Mouse (Mus musculus): ENCODE measurements around the gene Dock3.

Dock3 gene

DNA sequence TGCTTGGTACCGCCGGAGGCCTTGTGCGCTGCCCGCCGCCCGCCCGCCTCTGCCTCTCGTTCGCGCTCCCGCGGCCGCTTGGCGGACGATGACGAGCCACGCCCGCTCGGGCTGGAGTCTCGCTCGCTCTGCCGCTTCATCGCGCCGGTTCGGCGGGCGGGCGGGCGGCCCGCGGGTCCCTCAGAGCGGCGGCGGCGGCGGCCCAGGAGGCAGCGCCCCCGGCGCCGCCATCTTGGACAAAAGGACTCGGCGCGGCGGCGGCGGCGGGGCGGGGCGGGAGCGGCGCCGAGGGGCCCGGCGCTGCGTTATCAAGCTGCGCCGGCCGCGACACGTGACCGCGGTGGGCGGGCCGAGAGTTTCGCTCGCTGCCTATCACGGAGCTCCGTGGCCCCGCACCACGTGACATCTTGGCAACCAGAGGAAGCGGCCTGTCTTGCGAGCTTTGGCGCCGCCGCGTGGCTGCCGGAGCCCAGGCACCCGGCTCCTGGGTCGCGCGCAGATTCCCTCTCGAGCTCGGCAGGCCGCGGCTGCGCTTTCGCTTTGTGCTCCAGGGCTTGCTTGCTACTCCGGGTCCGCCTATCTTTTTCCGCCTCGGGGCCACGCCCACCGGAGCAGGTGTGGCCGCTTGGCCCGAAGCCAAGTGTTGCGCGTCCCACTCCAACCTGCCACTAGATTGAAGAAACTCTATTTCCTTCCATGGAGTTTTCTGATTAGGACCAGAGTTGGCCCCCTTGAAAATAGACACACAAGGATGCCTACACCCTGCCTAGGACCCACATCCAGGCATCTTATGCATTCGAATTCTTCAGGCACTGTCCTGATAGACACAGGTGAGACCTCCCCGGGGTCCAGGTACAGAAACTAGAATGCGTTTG is 344.6 kb downstream of the Dock3 start, which contains the start of gene Rbm15b:
Gene Rbm15b, minus strand, starts transcription at position 601 of the 875 bp plus-strand sequence.
- peak; percentile 95 for DNase-seq (ENCODE audit: low spot score)

DNA sequence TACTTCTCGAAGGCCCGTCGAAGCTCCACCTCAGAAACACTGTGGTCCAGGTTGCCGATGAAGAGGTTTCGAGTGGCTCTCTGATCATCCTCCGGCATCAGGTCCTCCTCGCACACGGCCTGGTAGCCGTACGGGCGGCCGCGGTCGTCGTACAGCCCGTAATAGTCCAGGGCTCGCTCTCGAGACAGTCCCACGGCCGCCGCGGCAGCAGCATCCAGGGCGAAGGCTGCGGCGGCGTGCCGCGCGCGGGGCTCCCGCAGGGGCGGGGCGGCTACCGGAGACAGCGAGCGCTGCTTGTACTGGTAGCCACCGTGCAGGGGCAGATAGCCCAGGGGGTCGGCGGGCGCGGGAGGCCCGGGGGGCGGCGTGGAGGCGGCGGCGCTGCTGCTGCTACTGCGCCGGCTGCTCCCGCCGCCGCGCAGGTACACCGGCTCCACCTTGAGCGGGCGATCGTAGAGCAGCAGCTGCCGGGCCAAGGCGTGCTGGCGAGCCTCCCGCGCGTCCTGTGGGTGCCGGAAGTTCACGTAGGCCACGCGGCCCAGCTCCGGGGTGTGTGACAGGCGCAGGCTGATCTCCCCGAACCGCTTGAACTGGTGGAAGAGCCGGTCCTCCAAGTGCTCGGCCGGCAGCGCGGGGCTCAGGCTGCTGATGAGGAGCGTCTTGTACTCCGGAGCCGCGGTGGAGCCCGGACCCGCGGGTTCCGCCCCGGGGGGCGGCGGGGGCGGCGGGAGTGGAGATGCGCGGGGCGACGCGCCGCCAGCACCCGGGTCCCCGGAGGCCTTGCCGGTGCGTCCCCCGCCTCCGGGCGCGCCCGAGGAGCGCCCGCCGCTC is 345.6 kb downstream of the Dock3 start:
- no peak for DNase-seq (ENCODE audit: low spot score)

DNA sequence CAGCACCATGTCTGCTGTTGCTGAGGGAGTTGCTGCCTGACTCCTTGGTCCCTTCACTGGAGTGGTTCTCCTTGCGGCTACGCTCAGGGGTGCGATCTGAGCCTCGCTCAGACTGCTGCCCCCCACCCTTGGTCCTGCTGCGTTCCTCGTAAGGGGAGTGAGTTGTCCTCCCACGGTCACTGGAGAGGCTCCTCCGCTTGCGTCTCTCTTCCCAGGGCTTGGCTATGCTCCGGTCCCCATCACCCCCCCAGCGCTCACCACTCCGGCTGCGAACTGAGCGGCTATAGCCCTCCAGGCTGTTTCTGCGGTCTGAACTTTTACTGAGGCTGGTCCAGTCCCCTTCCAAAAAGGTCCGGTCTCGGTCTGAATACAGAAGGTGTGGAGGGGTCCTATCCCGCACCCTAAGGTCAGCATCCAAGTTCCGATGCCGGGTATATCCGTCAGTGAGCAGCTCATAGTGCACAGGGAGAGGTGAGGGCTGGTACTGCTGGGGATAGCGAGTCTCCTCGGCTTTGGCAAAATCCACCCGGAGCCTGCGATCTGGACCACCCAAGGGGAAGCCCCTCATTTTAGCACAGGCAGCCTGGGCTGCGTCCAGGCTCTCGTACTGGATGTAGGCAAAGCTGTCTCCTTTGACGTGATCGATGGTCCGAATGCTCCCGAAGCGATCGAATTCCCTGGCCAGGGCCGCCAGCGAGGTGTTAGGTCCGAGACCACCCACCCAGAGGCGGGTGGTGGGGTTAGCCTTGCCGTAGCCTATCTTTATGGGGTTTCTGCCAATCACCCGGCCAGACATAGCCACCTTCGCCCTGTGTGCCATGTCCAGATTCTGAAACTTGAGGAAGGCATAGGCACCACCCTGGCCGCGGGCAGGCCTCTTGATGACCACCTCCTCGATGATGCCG is 346.5 kb downstream of the Dock3 start:
- no peak for DNase-seq (ENCODE audit: low spot score)

DNA sequence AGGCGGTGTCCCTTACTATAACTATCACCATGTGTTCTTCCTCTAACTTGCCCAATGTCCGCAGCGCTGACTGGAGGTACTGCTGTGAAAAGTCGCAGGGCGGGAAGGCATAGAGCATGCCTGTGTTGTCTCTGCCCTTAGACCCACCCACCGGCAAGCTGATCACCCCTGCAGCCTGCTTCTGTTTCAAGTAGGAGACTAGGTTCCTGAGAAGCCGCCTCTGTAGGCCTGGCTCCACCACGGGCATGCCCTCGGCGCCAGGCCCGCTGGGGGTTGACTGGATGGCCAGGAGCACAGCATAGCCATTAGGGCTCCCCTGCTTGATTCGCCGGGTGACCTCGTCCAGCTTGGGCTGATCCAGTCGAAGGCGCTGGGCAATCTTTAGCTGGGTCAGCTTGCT is 347.4 kb downstream of the Dock3 start:
- no peak for DNase-seq (ENCODE audit: low spot score)

DNA sequence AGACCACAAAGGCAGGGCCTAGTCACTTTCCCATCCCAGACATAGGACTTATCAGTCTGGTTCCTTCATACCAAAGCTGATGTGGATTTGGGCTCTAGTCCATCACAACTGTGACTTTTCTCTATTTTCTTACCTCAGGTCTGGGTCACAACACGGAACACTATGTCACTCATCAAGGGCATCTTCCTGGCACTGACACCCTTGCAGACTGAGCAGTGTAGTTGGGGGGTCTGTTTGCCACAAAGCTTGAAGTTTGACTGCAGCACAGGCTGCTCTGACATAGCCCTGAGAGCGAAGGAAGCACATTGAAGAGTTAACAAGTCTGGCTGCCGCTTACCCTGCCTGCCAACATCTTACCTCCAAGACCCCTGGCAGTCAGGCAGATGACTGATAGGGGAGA is 348.6 kb downstream of the Dock3 start:
- no peak for DNase-seq (ENCODE audit: low spot score)

DNA sequence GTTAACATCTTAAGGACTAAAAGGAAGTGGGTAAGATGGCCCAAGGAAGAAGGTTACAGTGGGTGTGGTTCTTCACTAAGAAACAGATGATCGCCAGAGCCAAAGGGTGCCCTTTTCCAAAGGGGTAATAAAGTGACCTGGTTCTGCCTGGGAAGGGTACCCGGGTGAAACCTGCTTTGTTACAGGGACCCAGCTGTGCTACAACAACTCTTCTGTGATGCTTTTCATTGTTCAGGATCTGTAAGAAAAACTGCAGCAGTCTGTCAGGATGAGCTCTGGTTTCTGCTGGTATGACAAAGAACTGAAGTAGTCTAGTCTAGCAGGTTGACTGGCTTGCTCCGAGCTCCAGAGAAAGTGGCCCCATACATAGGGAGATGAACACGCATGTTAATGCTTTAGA is 349.5 kb downstream of the Dock3 start:
- DNase-seq (ENCODE audit: low spot score): no peak

DNA sequence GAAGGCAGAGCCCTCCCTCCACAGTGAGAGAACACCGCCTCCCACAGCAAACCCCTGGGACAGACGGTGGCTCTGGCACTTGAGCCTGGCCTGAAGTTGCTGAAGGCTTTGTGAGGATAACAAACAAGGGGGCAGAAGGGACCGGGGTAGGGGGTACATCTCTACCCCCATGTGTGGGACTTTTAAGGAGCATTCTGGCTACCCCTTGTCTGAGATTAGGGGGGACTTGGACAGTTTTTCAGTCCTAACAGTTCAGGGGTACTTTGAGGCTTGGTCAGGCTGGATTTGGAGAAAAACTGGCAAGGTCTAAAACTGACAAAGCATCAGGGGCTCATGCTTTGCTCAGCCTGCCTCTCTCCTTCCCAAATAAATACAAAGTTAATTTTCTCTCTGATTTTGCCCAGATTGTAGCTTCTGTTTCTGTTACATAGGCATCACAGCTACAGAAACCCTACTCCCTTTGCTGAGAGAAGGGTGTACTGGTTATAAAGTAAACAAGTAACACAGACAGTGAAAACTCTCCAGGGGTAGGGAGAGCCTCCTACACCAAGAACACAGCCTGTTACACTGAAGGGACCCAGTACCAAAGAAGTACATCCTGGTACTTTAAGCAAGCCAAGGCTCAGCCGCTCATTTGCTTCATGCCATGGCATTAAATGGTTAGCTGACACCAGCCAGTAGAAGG is 350.5 kb downstream of the Dock3 start:
- no peak for DNase-seq (ENCODE audit: low spot score)

DNA sequence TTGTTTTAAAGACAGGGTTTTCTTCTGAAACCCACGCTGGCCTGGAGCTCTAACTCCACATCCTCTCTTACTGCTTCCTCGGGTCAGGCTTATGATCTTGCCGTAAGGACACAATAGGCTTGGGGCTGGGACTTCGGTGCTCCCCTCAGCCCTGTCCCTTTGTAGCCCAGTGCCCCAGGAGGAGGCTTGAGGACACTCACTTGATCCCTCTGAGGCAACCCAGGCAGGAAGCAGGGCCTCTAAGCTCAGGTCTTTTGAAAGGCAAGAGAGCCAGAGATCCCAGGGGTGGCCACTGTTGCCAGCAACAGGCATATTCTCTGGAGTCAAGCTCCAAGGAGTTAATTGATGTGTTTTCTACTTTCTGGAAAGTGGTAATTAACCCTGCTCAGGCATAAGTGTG is 352.2 kb downstream of the Dock3 start:
- DNase-seq (ENCODE audit: low spot score): no peak

DNA sequence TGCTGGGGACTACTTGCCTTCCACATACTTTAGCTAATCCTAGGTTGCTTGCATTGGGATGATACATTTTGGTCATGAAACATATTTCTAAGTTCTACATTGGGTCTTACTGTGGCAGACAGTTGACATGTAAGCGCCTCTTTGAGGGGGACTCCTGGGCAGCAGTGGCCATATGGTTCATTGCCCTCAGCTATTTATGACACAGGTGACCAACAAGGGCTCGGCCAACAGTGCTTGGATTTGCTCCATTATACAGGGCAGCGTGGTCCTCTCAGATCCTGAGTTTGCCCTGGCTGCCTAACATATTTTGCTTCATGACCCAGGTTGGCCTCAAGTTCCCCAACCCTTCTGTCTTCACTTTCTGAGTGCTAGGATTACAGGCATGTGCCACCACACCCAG is 355.0 kb downstream of the Dock3 start:
- no peak for DNase-seq (ENCODE audit: low spot score)

DNA sequence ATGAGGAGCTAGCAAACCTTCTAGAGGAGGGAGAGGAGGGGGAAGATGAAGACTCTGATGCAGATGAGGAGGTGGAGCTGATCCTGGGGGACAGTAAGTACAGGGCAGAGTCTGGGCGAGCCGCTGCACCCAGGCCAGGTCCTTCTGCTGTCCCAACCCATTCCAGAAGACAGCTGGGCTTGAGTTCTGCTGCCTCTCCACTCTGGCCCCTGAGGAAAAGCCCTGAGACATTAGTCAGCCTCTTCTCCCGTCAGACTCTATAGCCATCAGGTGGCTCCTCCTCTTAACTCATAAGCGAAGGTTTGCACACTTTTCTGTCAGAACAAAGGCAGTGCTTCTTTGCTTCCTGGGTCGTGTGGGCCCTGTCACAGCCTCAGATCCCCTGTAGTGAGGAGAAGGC is 357.5 kb downstream of the Dock3 start:
- DNase-seq (ENCODE audit: low spot score): no peak

DNA sequence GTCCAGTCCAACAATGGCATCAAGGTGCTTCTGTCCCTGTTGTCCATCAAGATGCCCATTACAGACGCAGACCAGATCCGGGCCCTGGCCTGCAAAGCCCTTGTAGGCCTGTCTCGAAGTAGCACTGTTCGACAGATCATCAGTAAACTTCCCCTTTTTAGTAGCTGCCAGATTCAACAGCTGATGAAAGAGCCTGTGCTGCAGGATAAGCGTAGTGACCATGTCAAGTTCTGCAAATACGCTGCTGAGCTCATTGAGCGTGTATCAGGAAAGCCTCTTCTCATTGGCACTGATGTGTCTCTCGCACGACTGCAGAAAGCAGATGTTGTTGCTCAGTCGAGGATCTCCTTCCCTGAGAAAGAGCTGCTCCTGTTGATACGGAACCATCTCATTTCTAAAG is 373.7 kb downstream of the Dock3 start:
- no peak for DNase-seq (ENCODE audit: low spot score)

DNA sequence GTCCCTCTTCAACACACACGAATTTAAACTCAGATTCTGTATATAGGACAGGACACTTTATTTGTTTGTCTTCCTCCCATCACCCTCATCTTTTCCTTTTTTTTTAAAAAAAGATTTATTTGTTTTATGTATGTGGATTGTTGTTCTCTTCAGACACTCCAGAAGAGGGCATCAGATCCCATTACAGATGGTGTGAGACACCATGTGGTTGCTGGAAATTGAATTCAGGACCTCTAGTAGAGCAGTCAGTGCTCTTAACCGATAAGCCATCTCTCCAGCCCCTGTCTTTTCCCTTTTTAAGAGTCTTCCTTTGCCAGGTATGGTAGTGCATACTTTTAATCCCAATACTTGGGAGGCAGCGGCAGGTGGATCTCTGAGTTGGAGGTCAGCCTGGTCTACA is 375.0 kb downstream of the Dock3 start:
- DNase-seq (ENCODE audit: low spot score): no peak
